Mouse (Mus musculus) liver, postnatal 0 days (tissue): ENCODE measurements around the gene Ucma. TPM values are rescaled to one million over a fixed set of nuclear protein-coding genes. Genes with fewer than 3 reads are reported as not detected.

Source experiments
- ATAC-seq: fragments of 200-750 bp; cut with Nextera tagmentation; 2 replicates; pipeline ENCODE4 v1.8.0; 2017; ENCODE audit warnings: mild to moderate bottlenecking, moderate library complexity
- DNase-seq: peaks from one replicate; pipeline ENCODE4 v3.0.0-alpha.2; 2016
- H3K27ac ChIP-seq: fragments of 300-500 bp; sonication (generic); 2 replicates; pipeline ENCODE4 v1.5.1; 2014; ENCODE audit warnings: antibody characterized with exemption, moderate library complexity, mild to moderate bottlenecking, low read depth
- H3K27me3 ChIP-seq: fragments of 300-500 bp; sonication (generic); 2 replicates; pipeline ENCODE4 v1.6.1; 2014; ENCODE audit warnings: low read length, control low read depth, mixed read lengths; ENCODE audit not compliant: insufficient read depth
- H3K36me3 ChIP-seq: fragments of 300-500 bp; sonication (generic); replicated peaks from 2 replicates; pipeline ENCODE4 v1.6.1; 2014; ENCODE audit warnings: mild to moderate bottlenecking, control low read depth, low read length, moderate library complexity, mixed read lengths; ENCODE audit not compliant: insufficient read depth
- H3K4me1 ChIP-seq: fragments of 300-500 bp; sonication (generic); 2 replicates; pipeline ENCODE4 v1.6.1; 2014; ENCODE audit warnings: antibody characterized with exemption, mild to moderate bottlenecking, control low read depth; ENCODE audit not compliant: insufficient read depth
- H3K4me2 ChIP-seq: fragments of 300-500 bp; sonication (generic); 2 replicates; pipeline ENCODE4 v1.6.1; 2014; ENCODE audit warnings: low read depth, mild to moderate bottlenecking, low read length, moderate library complexity, mixed read lengths
- H3K4me3 ChIP-seq: fragments of 300-500 bp; sonication (generic); 2 replicates; pipeline ENCODE4 v1.5.1; 2014; ENCODE audit warnings: low read depth, low read length
- H3K9ac ChIP-seq: fragments of 300-500 bp; sonication (generic); replicated peaks from 2 replicates; pipeline ENCODE4 v1.6.1; 2014; ENCODE audit warnings: mild to moderate bottlenecking, moderate library complexity
- H3K9me3 ChIP-seq: fragments of 300-500 bp; sonication (generic); 2 replicates; pipeline ENCODE4 v1.6.1; 2016; ENCODE audit warnings: mild to moderate bottlenecking, control low read depth, low read length, mixed read lengths
- CTCF ChIP-seq: sonication (generic); IDR thresholded peaks from 2 replicates; pipeline ENCODE4 v1.5.1; 2016; ENCODE audit warnings: antibody characterized with exemption, low read depth
- EP300 ChIP-seq: IDR thresholded peaks from 2 replicates; pipeline ENCODE4 v1.6.1; 2016; ENCODE audit warnings: antibody characterized with exemption, low read depth, mild to moderate bottlenecking
- WGBS: fragments of 180-500 bp; shearing (Covaris S2); extraction: QIAGEN DNeasy Blood & Tissue Kit; methylation state at CpG from one replicate; pipeline ENCODE4 v1.1.7; 2014; ENCODE audit not compliant: insufficient replicate concordance; 5-methylcytosine and 5-hydroxymethylcytosine counted together
- polyA plus RNA-seq: library from polyadenylated mRNA; unstranded; fragments of >200 nt; fragmentation: Nextera tagmentation; extraction: Ambion mirVana; gene quantifications from 2 replicates; pipeline ENCODE4 v1.2.1, GENCODE M21; 2015

Ucma gene
- polyA plus RNA-seq, 1 experiment from 2014 or later = not detected

DNA sequence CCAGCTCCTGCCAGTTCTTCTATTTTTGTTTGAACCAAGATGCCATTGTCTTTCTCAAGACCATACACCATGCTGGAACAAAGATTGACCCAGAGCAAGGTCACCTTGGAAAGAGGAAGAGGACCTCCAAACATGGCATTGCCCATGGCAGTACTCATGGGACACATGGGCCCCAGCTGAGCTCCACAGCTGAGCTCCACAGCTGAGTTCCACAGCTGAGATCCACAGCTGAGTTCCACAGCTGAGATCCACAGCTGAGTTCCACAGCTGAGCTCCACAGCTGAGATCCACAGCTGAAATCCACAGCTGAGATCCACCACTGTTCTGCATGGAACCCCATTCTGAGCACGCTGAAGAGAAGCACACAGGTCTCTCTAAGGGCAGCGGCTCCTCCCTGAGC is 24.9 kb upstream of the Ucma start:
- no peaks in the 10 kb centered on the region for H3K36me3 ChIP-seq

DNA sequence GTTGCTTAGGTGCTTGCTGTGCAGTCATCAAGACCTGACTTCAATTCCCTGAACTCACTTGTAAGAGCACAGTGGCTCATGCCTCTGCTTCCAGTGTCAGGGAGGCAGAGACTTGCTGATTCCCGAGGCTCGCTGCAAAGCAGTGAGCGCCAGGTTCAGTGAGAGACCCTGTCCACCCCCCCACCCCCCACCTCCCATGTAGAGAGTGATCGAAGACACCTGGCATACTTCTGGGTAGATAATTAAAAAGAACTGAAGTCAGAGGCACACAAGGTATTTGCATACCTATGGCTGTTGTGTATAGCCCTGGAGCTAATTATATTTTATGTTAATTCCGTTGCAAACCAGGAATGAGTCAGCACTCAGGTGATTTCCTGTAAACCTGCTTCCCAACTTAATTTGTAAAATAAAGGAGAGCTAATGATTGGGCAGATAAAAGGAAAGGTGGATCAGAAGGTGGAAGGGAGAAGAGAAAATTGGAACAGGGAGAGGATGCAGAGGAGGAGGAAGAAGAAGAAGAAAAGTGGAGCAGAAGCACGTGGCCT is 21.6 kb upstream of the Ucma start:
- H3K9ac ChIP-seq = no peak overlapping the region
- H3K4me1 ChIP-seq = no peaks in the 10 kb centered on the region
- WGBS = 78% methylated on average over 6 of the region's 6 CpGs
- DNase-seq (no peak), ATAC-seq (no peak)
- no peak overlapping the region for H3K27ac ChIP-seq
- H3K4me2 ChIP-seq = no peak overlapping the region
- H3K36me3 ChIP-seq = no peaks in the 10 kb centered on the region
- no peaks in the 10 kb centered on the region for H3K9me3 ChIP-seq
- H3K27me3 ChIP-seq = no peaks in the 10 kb centered on the region
- H3K4me3 ChIP-seq = no peak overlapping the region
- TF ChIP-seq CTCF = no peak
- TF ChIP-seq EP300 = no peak

More for the DNA sequence above, 24.9 kb upstream of the Ucma start:
- TF ChIP-seq EP300 (no peak), CTCF (no peak)
- Histone ChIP-seq H3K4me2 (no peak overlapping the region), H3K27ac (no peak overlapping the region), H3K9ac (no peak overlapping the region), H3K9me3 (no peaks in the 10 kb centered on the region), H3K4me1 (no peaks in the 10 kb centered on the region), H3K27me3 (no peaks in the 10 kb centered on the region), H3K4me3 (no peak overlapping the region)
- DNase-seq = no peak
- ATAC-seq = no peak
- 71% methylated on average over 2 of the region's 2 CpGs for WGBS

DNA sequence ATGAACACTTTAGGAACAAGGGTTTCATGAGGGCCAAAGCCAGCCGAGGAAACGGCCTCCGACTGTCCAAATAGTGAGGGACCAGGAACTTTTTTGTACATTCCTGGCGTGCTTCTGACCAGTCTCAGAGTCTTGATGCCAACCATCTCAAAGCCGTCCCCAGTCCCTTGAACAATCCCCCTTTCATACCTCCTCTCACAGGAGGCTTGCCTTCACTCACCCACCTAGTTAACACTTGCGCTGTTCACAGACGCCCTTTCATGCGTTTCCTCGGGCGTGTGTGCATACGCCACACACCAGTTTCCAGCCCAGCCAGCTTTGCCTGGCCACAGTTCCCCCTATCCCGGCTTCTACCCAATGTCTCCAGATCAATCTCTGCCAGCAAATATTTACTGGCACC is 17.9 kb upstream of the Ucma start:
- Histone ChIP-seq H3K9ac (no peak overlapping the region), H3K4me1 (no peaks in the 10 kb centered on the region), H3K27ac (no peak overlapping the region), H3K4me3 (no peak overlapping the region), H3K27me3 (no peaks in the 10 kb centered on the region), H3K9me3 (no peaks in the 10 kb centered on the region), H3K4me2 (no peak overlapping the region), H3K36me3 (no peaks in the 10 kb centered on the region)
- no peak for DNase-seq
- WGBS = 85% methylated on average over 12 of the region's 12 CpGs
- TF ChIP-seq CTCF (no peak), EP300 (no peak)
- ATAC-seq = no peak

DNA sequence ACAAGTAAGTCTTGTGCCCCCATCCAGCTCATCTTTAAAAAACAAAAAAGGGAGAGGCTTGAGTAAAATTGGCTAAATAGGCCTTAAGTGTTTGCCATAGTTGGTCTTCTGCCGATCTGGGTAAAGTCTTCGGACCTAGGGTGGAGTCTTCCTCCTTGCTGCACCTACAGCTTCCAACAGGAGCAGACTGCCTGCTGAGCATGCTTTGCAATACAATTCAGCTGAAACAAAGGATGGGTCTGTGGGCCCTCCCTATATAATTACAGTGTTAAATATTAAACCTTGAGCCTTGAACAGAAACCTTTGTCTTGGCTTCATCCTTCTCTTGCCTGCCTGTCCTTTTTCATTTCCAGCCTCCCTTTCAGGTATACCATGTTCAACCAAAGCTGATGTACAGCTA is 8.1 kb upstream of the Ucma start:
- Histone ChIP-seq H3K9me3 (no peaks in the 10 kb centered on the region), H3K36me3 (no peaks in the 10 kb centered on the region), H3K9ac (no peak overlapping the region), H3K4me1 (no peaks in the 10 kb centered on the region), H3K27me3 (no peaks in the 10 kb centered on the region), H3K4me2 (no peak overlapping the region), H3K4me3 (no peak overlapping the region), H3K27ac (no peak overlapping the region)
- TF ChIP-seq EP300 = no peak
- TF ChIP-seq CTCF = no peak
- DNase-seq = no peak
- ATAC-seq = no peak
- WGBS = 86% methylated on average over 2 of the region's 2 CpGs

DNA sequence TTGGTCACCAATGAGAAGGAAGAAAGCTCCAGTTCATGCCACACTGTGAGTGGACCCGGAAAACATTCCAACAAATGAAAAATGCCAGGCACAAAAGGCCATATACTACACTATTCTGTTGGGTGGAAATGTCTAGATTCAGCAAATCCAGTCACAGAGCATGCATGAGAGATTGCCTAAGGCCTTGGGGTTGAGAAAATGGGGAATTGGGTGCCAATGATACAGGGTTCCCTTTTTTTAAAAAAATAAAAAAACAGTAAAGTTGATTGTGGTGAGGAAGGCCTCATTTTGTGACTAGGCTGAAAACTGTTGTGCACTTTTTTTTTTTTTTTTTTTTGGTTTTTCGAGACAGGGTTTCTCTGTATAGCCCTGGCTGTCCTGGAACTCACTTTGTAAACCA is 6.8 kb upstream of the Ucma start:
- no peak overlapping the region for H3K27ac ChIP-seq
- no peaks in the 10 kb centered on the region for H3K27me3 ChIP-seq
- no peak for ATAC-seq
- no peaks in the 10 kb centered on the region for H3K36me3 ChIP-seq
- WGBS = 81% methylated on average over 1 of the region's 2 CpGs
- no peaks in the 10 kb centered on the region for H3K9me3 ChIP-seq
- H3K4me3 ChIP-seq = no peak overlapping the region
- no peak overlapping the region for H3K4me2 ChIP-seq
- no peak overlapping the region for H3K9ac ChIP-seq
- no peak for TF ChIP-seq CTCF
- no peak for TF ChIP-seq EP300
- no peak for DNase-seq
- no peaks in the 10 kb centered on the region for H3K4me1 ChIP-seq

DNA sequence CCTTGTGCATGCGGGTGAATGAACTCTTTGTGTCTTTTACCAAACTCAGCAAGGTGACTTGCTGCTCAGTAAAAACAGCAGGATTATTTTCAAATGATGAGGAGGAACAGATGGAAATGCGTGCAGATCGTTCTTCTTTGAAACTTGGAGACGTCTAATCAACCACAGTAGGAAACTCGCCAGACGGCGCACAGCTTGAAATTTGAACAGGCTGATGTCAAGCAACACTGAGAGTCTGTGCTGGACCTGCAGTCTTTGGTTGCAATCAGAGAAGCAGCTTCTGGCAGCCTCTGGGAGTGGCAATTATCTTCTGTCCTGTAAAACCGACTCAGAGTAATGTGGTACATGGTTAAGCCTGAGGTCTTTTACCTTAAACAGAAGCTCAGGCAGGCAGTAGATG is 2.2 kb downstream of the Ucma start:
- 57% methylated on average over 8 of the region's 8 CpGs for WGBS
- TF ChIP-seq CTCF = no peak
- no peak for TF ChIP-seq EP300
- Histone ChIP-seq H3K9ac (no peak overlapping the region), H3K4me2 (no peak overlapping the region), H3K4me1 (no peaks in the 10 kb centered on the region), H3K27ac (no peak overlapping the region), H3K4me3 (no peak overlapping the region), H3K36me3 (no peaks in the 10 kb centered on the region), H3K27me3 (no peaks in the 10 kb centered on the region), H3K9me3 (no peaks in the 10 kb centered on the region)
- no peak for DNase-seq
- ATAC-seq = no peak

DNA sequence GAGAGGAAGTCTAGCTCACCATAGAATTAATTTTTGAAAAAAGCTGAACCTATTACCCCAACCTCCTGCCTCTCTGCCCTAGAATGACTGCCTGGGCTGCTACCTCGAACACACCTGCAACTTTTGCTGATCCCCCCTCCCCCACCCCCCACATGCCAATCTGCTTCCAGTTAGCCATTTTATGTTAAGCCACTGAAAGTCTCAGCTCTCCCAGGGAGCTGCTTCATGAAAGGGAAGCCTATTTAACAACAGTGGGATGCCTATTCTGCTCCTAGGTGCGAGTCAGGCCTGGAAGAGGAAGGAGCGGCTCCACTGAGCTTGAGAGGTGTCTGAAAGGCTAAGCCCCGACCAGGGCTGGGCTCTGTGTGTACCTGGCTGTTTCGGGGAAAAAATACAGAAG is 8.1 kb downstream of the Ucma start:
- Histone ChIP-seq H3K4me1 (0 out of 2 replicates have a peak, but pooled peaks cover 3% of the 10 kb centered on the region), H3K27me3 (no peaks in the 10 kb centered on the region), H3K27ac (no peak overlapping the region), H3K4me3 (no peak overlapping the region), H3K36me3 (no peaks in the 10 kb centered on the region), H3K9me3 (no peaks in the 10 kb centered on the region), H3K9ac (no peak overlapping the region), H3K4me2 (no peak overlapping the region)
- TF ChIP-seq CTCF = no peak
- no peak for TF ChIP-seq EP300
- WGBS = 45% methylated on average over 5 of the region's 5 CpGs
- ATAC-seq (no peak), DNase-seq (no peak)
